Mouse (Mus musculus) adrenal gland, postnatal 36 days (tissue): ENCODE data around the gene Vps50. TPM values are rescaled to one million over a fixed set of nuclear protein-coding genes. Genes with fewer than 3 reads are reported as not detected.
"Not testable (repeated sequence)": the region's sequence is repeated elsewhere in the genome, so short reads cannot be mapped to it uniquely, and the experiment has no call there.

Experiments used
- DNase-seq, 2 experiments: peaks; one replicate each; pipeline ENCODE4 v3.0.0; 2021; ENCODE audit warnings: mixed read lengths in 1 of 2
- total RNA-seq, 2 experiments: library from RNA; stranded (reverse); gene quantifications; 2 replicates each; pipeline ENCODE4 v1.2.3; 2021

Gene Vps50
- total RNA-seq, 2 experiments from 2014 or later = 19.6 to 26.2 TPM

- DNase-seq = no peak
Observed at GRCm38 (mm10) chr6:3536048-3536447, 37.9 kb downstream of the Vps50 start.

GRCm38 (mm10) chr6:3539470-3539869 lies 41.3 kb downstream of the Vps50 start:
- DNase-seq = no peak

GRCm38 (mm10) chr6:3543862-3544261 lies 45.7 kb downstream of the Vps50 start:
- DNase-seq = no peak

GRCm38 (mm10) chr6:3544970-3545369 lies 46.8 kb downstream of the Vps50 start:
- no peak for DNase-seq

- no peak for DNase-seq
Observed at GRCm38 (mm10) chr6:3548959-3549358, 50.8 kb downstream of the Vps50 start.

- DNase-seq = no peak
Observed at GRCm38 (mm10) chr6:3549992-3550391, 51.8 kb downstream of the Vps50 start.

- not testable (repeated sequence) for DNase-seq
Observed at GRCm38 (mm10) chr6:3552681-3553080, 54.5 kb downstream of the Vps50 start.

- DNase-seq = no peak
Observed at GRCm38 (mm10) chr6:3557177-3557576, 59.0 kb downstream of the Vps50 start.

GRCm38 (mm10) chr6:3560009-3560408 lies 61.8 kb downstream of the Vps50 start:
- no peak for DNase-seq

GRCm38 (mm10) chr6:3562301-3562700 lies 64.1 kb downstream of the Vps50 start:
- no peak for DNase-seq

GRCm38 (mm10) chr6:3564118-3564517 lies 65.9 kb downstream of the Vps50 start:
- DNase-seq = not testable (repeated sequence)

- DNase-seq = no peak
Observed at GRCm38 (mm10) chr6:3565005-3565404, 66.8 kb downstream of the Vps50 start.

- DNase-seq = no peak
Observed at GRCm38 (mm10) chr6:3565667-3566066, 67.5 kb downstream of the Vps50 start.

- no peak for DNase-seq
Observed at GRCm38 (mm10) chr6:3567071-3567610, 69.0 kb downstream of the Vps50 start.

- no peak for DNase-seq
Observed at GRCm38 (mm10) chr6:3572221-3572815, 74.1 kb downstream of the Vps50 start.

- DNase-seq = no peak
Observed at GRCm38 (mm10) chr6:3573787-3574186, 75.6 kb downstream of the Vps50 start.

- DNase-seq = peak; percentile 48 to 59
Observed at GRCm38 (mm10) chr6:3585402-3585801, 87.2 kb downstream of the Vps50 start.

- no peak for DNase-seq
Observed at GRCm38 (mm10) chr6:3590289-3590904, 92.2 kb downstream of the Vps50 start.

- DNase-seq = no peak
Observed at GRCm38 (mm10) chr6:3594246-3594645, 96.1 kb downstream of the Vps50 start.

- DNase-seq = no peak
Observed at GRCm38 (mm10) chr6:3612827-3613226, 114.6 kb downstream of the Vps50 start.

GRCm38 (mm10) chr6:3620428-3621387 lies 122.5 kb downstream of the Vps50 start:
- DNase-seq = peak; percentile 4 to 8
